Mouse (Mus musculus): ENCODE results near the gene Umod.

- TF ChIP-seq POLR2A (IDR thresholded peaks at IDR 0.05; ENCODE audit: borderline replicate concordance, control insufficient read depth, low read depth, low read length), result no peak
- TF ChIP-seq CTCF (IDR thresholded peaks at IDR 0.05; ENCODE audit: control insufficient read depth, insufficient read depth, low read length), result no peak
Measured at GRCm38 (mm10) chr7:119418523-119418922, 60.6 kb downstream of the Umod start.
